Mouse (Mus musculus) CH12.LX (cell line): Measurements from ENCODE around the gene Baz2b. TPM values are rescaled to one million over a fixed set of nuclear protein-coding genes. Genes with fewer than 3 reads are reported as not detected.

ENCODE experiments used
- DNase-seq: peaks from one replicate; pipeline ENCODE4 v3.0.0-alpha.2; 2013; ENCODE audit errors: extremely low read depth
- H3K27ac ChIP-seq: 2 replicates; pipeline ENCODE4 v1.5.1; 2012; ENCODE audit warnings: low read depth, mild to moderate bottlenecking, control low read depth, moderate library complexity; ENCODE audit not compliant: insufficient read depth
- H3K27me3 ChIP-seq: replicated peaks from 2 replicates; pipeline ENCODE3; 2012; ENCODE audit warnings: inconsistent platforms
- H3K36me3 ChIP-seq, 2 experiments: replicated peaks in 1 of 2; 2 replicates each; pipeline versions ENCODE3 to v1.6.1; 2012; ENCODE audit warnings: inconsistent platforms in 1 of 2, low read length in 1 of 2, mild to moderate bottlenecking in 1 of 2, mixed read lengths in 1 of 2, moderate library complexity in 1 of 2; ENCODE audit not compliant: control insufficient read depth in 1 of 2, insufficient read depth in 1 of 2
- H3K4me1 ChIP-seq, 2 experiments: 2 replicates each; pipeline ENCODE4 v1.6.1; 2012; ENCODE audit warnings: inconsistent platforms in 1 of 2, moderate library complexity in 1 of 2; ENCODE audit not compliant: insufficient read depth in 2 of 2, control insufficient read depth in 1 of 2
- H3K4me2 ChIP-seq: 2 replicates; pipeline ENCODE4 v1.6.1; 2012; ENCODE audit warnings: low read depth, mild to moderate bottlenecking, control low read depth; ENCODE audit not compliant: poor library complexity, insufficient read depth, severe bottlenecking
- H3K4me3 ChIP-seq, 3 experiments: fragments of 150-350 bp in 1 of 3; sonication (generic) in 1 of 3; replicated peaks in 1 of 3; 2 replicates each; pipeline versions ENCODE3 to v1.5.1; 2011 to 2012; ENCODE audit warnings: low read depth in 2 of 3, low read length in 2 of 3, mild to moderate bottlenecking in 2 of 3, moderate library complexity in 2 of 3, control low read depth in 1 of 3, improper control_type of control experiment in 1 of 3, inconsistent platforms in 1 of 3, mixed read lengths in 1 of 3; ENCODE audit not compliant: poor library complexity in 1 of 3
- H3K79me2 ChIP-seq: replicated peaks from 2 replicates; pipeline ENCODE4 v1.6.1; 2012; ENCODE audit warnings: mild to moderate bottlenecking, moderate library complexity; ENCODE audit not compliant: control insufficient read depth, poor library complexity, insufficient read depth, severe bottlenecking; ENCODE audit errors: extremely low read depth
- H3K9ac ChIP-seq: 2 replicates; pipeline ENCODE4 v1.6.1; 2012; ENCODE audit warnings: low read depth, mild to moderate bottlenecking, control low read depth, moderate library complexity; ENCODE audit not compliant: insufficient read depth
- H3K9me3 ChIP-seq: replicated peaks from 2 replicates; pipeline ENCODE3; 2012; ENCODE audit warnings: low read length, inconsistent platforms, mixed read lengths
- BHLHE40 ChIP-seq: IDR thresholded peaks from 2 replicates; pipeline ENCODE4 v1.6.1; 2011; ENCODE audit warnings: mild to moderate bottlenecking, low read depth, low read length, improper control_type of control experiment
- CHD2 ChIP-seq: IDR thresholded peaks from 2 replicates; pipeline ENCODE4 v1.6.1; 2011; ENCODE audit warnings: low read length, improper control_type of control experiment
- ELF1 ChIP-seq: IDR thresholded peaks from 2 replicates; pipeline ENCODE4 v1.6.1; 2014; ENCODE audit warnings: low read depth, mild to moderate bottlenecking, inconsistent platforms, low read length, improper control_type of control experiment
- EP300 ChIP-seq: IDR thresholded peaks from 2 replicates; pipeline ENCODE4 v1.6.1; 2011; ENCODE audit warnings: low read length, improper control_type of control experiment
- GABPA ChIP-seq: IDR thresholded peaks from 2 replicates; pipeline ENCODE4 v1.6.1; 2012; ENCODE audit warnings: low read depth, low read length, improper control_type of control experiment, inconsistent platforms; ENCODE audit not compliant: insufficient replicate concordance
- JUND ChIP-seq: conservative IDR thresholded peaks from 2 replicates; pipeline ENCODE4 v1.6.1; 2011; ENCODE audit warnings: low read depth, low read length, improper control_type of control experiment
- MAFK ChIP-seq: IDR thresholded peaks from 2 replicates; pipeline ENCODE4 v1.6.1; 2011; ENCODE audit warnings: low read length, improper control_type of control experiment; ENCODE audit not compliant: insufficient replicate concordance
- MAX ChIP-seq: IDR thresholded peaks from 2 replicates; pipeline ENCODE4 v1.6.1; 2011; ENCODE audit warnings: low read length, improper control_type of control experiment
- MXI1 ChIP-seq: IDR thresholded peaks from 2 replicates; pipeline ENCODE4 v1.6.1; 2011; ENCODE audit warnings: mild to moderate bottlenecking, low read depth, low read length, improper control_type of control experiment
- NRF1 ChIP-seq: IDR thresholded peaks from 2 replicates; pipeline ENCODE4 v1.6.1; 2014; ENCODE audit warnings: low read depth, mild to moderate bottlenecking, inconsistent platforms, low read length, improper control_type of control experiment, moderate library complexity
- SIN3A ChIP-seq: IDR thresholded peaks from 2 replicates; pipeline ENCODE4 v1.6.1; 2012; ENCODE audit warnings: low read length, improper control_type of control experiment, inconsistent platforms
- SMC3 ChIP-seq: IDR thresholded peaks from 2 replicates; pipeline ENCODE4 v1.6.1; 2011; ENCODE audit warnings: low read depth, low read length, improper control_type of control experiment
- UBTF ChIP-seq: IDR thresholded peaks from 2 replicates; pipeline ENCODE4 v1.6.1; 2012; ENCODE audit warnings: low read depth, mild to moderate bottlenecking, inconsistent platforms, low read length, improper control_type of control experiment, moderate library complexity
- ZC3H11A ChIP-seq: IDR thresholded peaks from 2 replicates; pipeline ENCODE4 v1.6.1; 2012; ENCODE audit warnings: low read depth, mild to moderate bottlenecking, inconsistent platforms, low read length, improper control_type of control experiment
- ZKSCAN1 ChIP-seq: IDR thresholded peaks from 2 replicates; pipeline ENCODE4 v1.6.1; 2012; ENCODE audit warnings: low read depth, inconsistent platforms, low read length, improper control_type of control experiment, borderline replicate concordance
- ZMIZ1 ChIP-seq: IDR thresholded peaks from 2 replicates; pipeline ENCODE4 v1.6.1; 2012; ENCODE audit warnings: low read depth, mild to moderate bottlenecking, inconsistent platforms, low read length, improper control_type of control experiment
- dilution Hi-C: fragments of 300-500 bp; cut with MboI; formaldehyde crosslinking; loops from 2 replicates; pipeline ENCODE4 v1.14.3; 2020; ENCODE audit warnings: low sequenced_read_pairs; ENCODE audit not compliant: extremely low pct_unique_long_range_greater_than_20kb, extremely low pct_ligation_motif_present
- in situ Hi-C: fragments of 300-500 bp; cut with MboI; formaldehyde crosslinking; loops from 3 replicates; pipeline ENCODE4 v1.14.3; 2019; ENCODE audit warnings: low sequenced_read_pairs, low pct_ligation_motif_present, low pct_unique_long_range_greater_than_20kb, mixed read lengths
- polyA plus RNA-seq: library from polyadenylated mRNA; unstranded; fragments of >175 nt; gene quantifications from 2 replicates; pipeline ENCODE4 v1.2.1, GENCODE M21; 2012; ENCODE audit warnings: low read depth; ENCODE audit not compliant: insufficient read length
- total RNA-seq, 2 experiments: library from RNA; depleted of rRNA; stranded (reverse); fragments of 300-350 nt in 1 of 2; fragments of >200 nt in 1 of 2; gene quantifications; 2 replicates each; pipeline ENCODE4 v1.2.3; 2012 to 2014

Baz2b gene
- total and polyA plus RNA-seq, 3 experiments: 17.3 to 36.3 (median 31.9) TPM

- Histone ChIP-seq H3K9ac (no peak overlapping the region), H3K79me2 (no peaks in the 10 kb centered on the region), H3K27ac (no peak overlapping the region), H3K9me3 (no peaks in the 10 kb centered on the region), H3K4me1 (no peaks in the 10 kb centered on the region), H3K27me3 (no peaks in the 10 kb centered on the region), H3K4me3 (no peak overlapping the region), H3K36me3 (peaks cover 53 to 79% of the 10 kb centered on the region in 2 experiments), H3K4me2 (no peak overlapping the region)
- DNase-seq: no peak
- in situ Hi-C loops: no loop called here
- TF ChIP-seq BHLHE40 (no peak), ZKSCAN1 (no peak), ZMIZ1 (no peak), CHD2 (no peak), ZC3H11A (no peak), GABPA (no peak), MXI1 (no peak), EP300 (no peak), MAX (no peak), SMC3 (no peak)
- dilution Hi-C loops: no loop called here
These were observed 305.6 kb downstream of the Baz2b start for GRCm38 (mm10) chr2:59904007-59904406.

- TF ChIP-seq JUND (no peak), SMC3 (no peak), ZKSCAN1 (no peak), SIN3A (no peak), UBTF (no peak), ELF1 (no peak), MXI1 (no peak)
- no peaks in the 10 kb centered on the region for H3K9me3 ChIP-seq
- peaks cover 31 to 73% of the 10 kb centered on the region in 2 experiments for H3K36me3 ChIP-seq
- no peak overlapping the region for H3K4me3 ChIP-seq
- in situ Hi-C loops: no loop called here
- H3K27me3 ChIP-seq: no peaks in the 10 kb centered on the region
- no peak for DNase-seq
- dilution Hi-C loops: no loop called here
- H3K9ac ChIP-seq: no peak overlapping the region
- H3K79me2 ChIP-seq: no peaks in the 10 kb centered on the region
- H3K27ac ChIP-seq: no peak overlapping the region
- no peak overlapping the region for H3K4me2 ChIP-seq
- H3K4me1 ChIP-seq: no peaks in the 10 kb centered on the region
These were observed 311.0 kb downstream of the Baz2b start for GRCm38 (mm10) chr2:59898666-59899065.

GRCm38 (mm10) chr2:59898105-59898504 lies 311.5 kb downstream of the Baz2b start:
- H3K4me2 ChIP-seq: no peak overlapping the region

More at GRCm38 (mm10) chr2:59898105-59898504, 311.5 kb downstream of the Baz2b start:
- no peak for DNase-seq
- Histone ChIP-seq H3K36me3 (peaks cover 27 to 73% of the 10 kb centered on the region in 2 experiments), H3K9ac (no peak overlapping the region), H3K9me3 (no peaks in the 10 kb centered on the region), H3K27ac (no peak overlapping the region), H3K79me2 (no peaks in the 10 kb centered on the region), H3K4me1 (no peaks in the 10 kb centered on the region), H3K4me3 (no peak overlapping the region), H3K27me3 (no peaks in the 10 kb centered on the region)
- in situ Hi-C loops (no loop called here), dilution Hi-C loops (no loop called here)
- TF ChIP-seq NRF1 (no peak), BHLHE40 (no peak), MAFK (no peak)
